25 mouse cellular contexts compared by ENCODE assay signal in genomic region chrX:73970781-73971180, GRCm38 (mm10). TPM values are rescaled to one million over a fixed set of nuclear protein-coding genes. Genes with fewer than 3 reads are reported as not detected.
A peak's percentile ranks its signal among the peaks of the same experiment; 100 is the strongest.
DNase-seq lines count a peak whose midpoint lies in the region; ATAC-seq and TF ChIP-seq lines count a peak whose summit lies in the region.
"Had no signal": no experiment of that assay in that cellular context is flagged by ENCODE, and none has a peak within 500 bp of the region (broad histone marks: within the 10 kb centered on the region; RNA-seq: fewer than 3 reads in every experiment).

No protein-coding gene starts in this region.

- no peak overlapping the region for H3K9ac ChIP-seq in liver, embryonic 11.5 days (ENCODE audit: low read depth, low read length)
- H3K9ac ChIP-seq in liver, embryonic 14.5 days (replicated peaks), result peak overlapping the region; percentile 50
- H3K9ac ChIP-seq in liver, postnatal 0 days (replicated peaks), result no peak overlapping the region
- no peak overlapping the region for H3K9ac ChIP-seq in midbrain, embryonic 15.5 days
- H3K9ac ChIP-seq: forebrain, embryonic 13.5 days; forebrain, postnatal 0 days; heart, embryonic 13.5 days; hindbrain, embryonic 14.5 days had no signal

- ATAC-seq in liver, embryonic 11.5 days (replicated peaks; ENCODE audit: low FRiP score), result 0 out of 2 replicates have a peak, but pooled peaks have one; percentile 24
- peak; percentile 36 for ATAC-seq in liver, embryonic 14.5 days (ENCODE audit: insufficient read depth)
- ATAC-seq in liver, postnatal 0 days, result no peak
- no peak for ATAC-seq in midbrain, embryonic 15.5 days (replicated peaks)
- ATAC-seq: activated CD4-positive, CD25-positive, alpha-beta regulatory T cell, adult 4 months; CD4-positive, CD25-positive, alpha-beta regulatory T cell, adult 4 months; forebrain, embryonic 13.5 days; forebrain, postnatal 0 days had no signal

- peak overlapping the region; percentile 35 for H3K4me3 ChIP-seq in erythroblast, embryonic 14.5 days (replicated peaks)
- no peak overlapping the region for H3K4me3 ChIP-seq in liver, embryonic 11.5 days (ENCODE audit: low read depth, low read length)
- no peak overlapping the region for H3K4me3 ChIP-seq in liver, embryonic 14.5 days (ENCODE audit: insufficient read depth in 1 of 2, low read depth in 2 of 2, low read length in 2 of 2)
- no peak overlapping the region for H3K4me3 ChIP-seq in liver, postnatal 0 days (ENCODE audit: low read depth, low read length)
- no peak overlapping the region for H3K4me3 ChIP-seq in midbrain, embryonic 15.5 days
- H3K4me3 ChIP-seq: forebrain, embryonic 10.5 days; forebrain, embryonic 13.5 days; heart, adult 2 months; heart, embryonic 10.5 days; heart, embryonic 13.5 days had no signal

- peak overlapping the region; percentile 22 for H3K4me2 ChIP-seq in liver, embryonic 11.5 days
- H3K4me2 ChIP-seq in liver, embryonic 14.5 days (ENCODE audit: low read depth), result peak overlapping the region; percentile 75
- peak overlapping the region; percentile 22; the same call in 1 of the 2 replicates for H3K4me2 ChIP-seq in liver, postnatal 0 days (ENCODE audit: low read depth, low read length)
- H3K4me2 ChIP-seq in midbrain, embryonic 15.5 days, result no peak overlapping the region
- H3K4me2 ChIP-seq: forebrain, embryonic 13.5 days; heart, embryonic 13.5 days; hindbrain, embryonic 14.5 days had no signal

- no peaks in the 10 kb centered on the region for H3K36me3 ChIP-seq in erythroblast, embryonic 14.5 days (ENCODE audit: control insufficient read depth)
- H3K36me3 ChIP-seq in liver, embryonic 11.5 days (ENCODE audit: control insufficient read depth, insufficient read depth, low read length), result no peaks in the 10 kb centered on the region
- H3K36me3 ChIP-seq in liver, embryonic 14.5 days (replicated peaks; ENCODE audit: control insufficient read depth, insufficient read depth, low read depth), result no peaks in the 10 kb centered on the region
- H3K36me3 ChIP-seq in liver, postnatal 0 days (replicated peaks; ENCODE audit: insufficient read depth, low read length), result no peaks in the 10 kb centered on the region
- H3K36me3 ChIP-seq in midbrain, embryonic 15.5 days (replicated peaks), result no peaks in the 10 kb centered on the region
- H3K36me3 ChIP-seq: forebrain, embryonic 10.5 days; heart, embryonic 10.5 days; heart, embryonic 13.5 days had no signal

- no peak for TF ChIP-seq CTCF in liver, embryonic 14.5 days (IDR thresholded peaks at IDR 0.05; ENCODE audit: low read depth)
- TF ChIP-seq CTCF in liver, postnatal 0 days (IDR thresholded peaks at IDR 0.05; ENCODE audit: low read depth), result no peak

- no peak for DNase-seq in liver, embryonic 11.5 days (ENCODE audit: low spot score)
- peak in 1 of 3 experiments; percentile 61 for DNase-seq in liver, embryonic 14.5 days (ENCODE audit: low read depth in 3 of 3, low spot score in 3 of 3)
- DNase-seq in liver, postnatal 0 days, result no peak
- no peak for DNase-seq in cerebellum, postnatal 4 days (ENCODE audit: low spot score in 2 of 2)
- no peak for DNase-seq in heart, adult 11 months
- DNase-seq in spleen, postnatal 14 days (ENCODE audit: low spot score in 2 of 2), result no peak
- DNase-seq: adrenal gland, adult 8-10 months; adrenal gland, postnatal 25 days; cerebellum, adult 11-12 months; cerebellum, adult 8-10 months; cerebellum, postnatal 14 days; forebrain, postnatal 0 days; gastrocnemius, postnatal 25 days; heart, adult 2 months; heart, postnatal 14 days; heart, postnatal 4 days had no signal

- H3K4me1 ChIP-seq in erythroblast, embryonic 14.5 days (ENCODE audit: control insufficient read depth), result peaks cover 55% of the 10 kb centered on the region
- peaks cover 6% of the 10 kb centered on the region for H3K4me1 ChIP-seq in liver, embryonic 11.5 days (replicated peaks; ENCODE audit: control insufficient read depth, insufficient read depth, low read length)
- peaks cover 26 to 30% of the 10 kb centered on the region in 2 experiments for H3K4me1 ChIP-seq in liver, embryonic 14.5 days (replicated peaks; ENCODE audit: control insufficient read depth in 2 of 2, insufficient read depth in 2 of 2, low read length in 1 of 2)
- peaks cover 9% of the 10 kb centered on the region for H3K4me1 ChIP-seq in liver, postnatal 0 days (ENCODE audit: insufficient read depth)
- no peaks in the 10 kb centered on the region for H3K4me1 ChIP-seq in midbrain, embryonic 15.5 days
- H3K4me1 ChIP-seq: heart, embryonic 10.5 days; heart, embryonic 13.5 days had no signal

- peak overlapping the region; percentile 84 for H3K27ac ChIP-seq in liver, embryonic 11.5 days (ENCODE audit: low read depth, low read length)
- H3K27ac ChIP-seq in liver, embryonic 14.5 days, result peak overlapping the region; percentile 88
- peak overlapping the region; percentile 99 for H3K27ac ChIP-seq in liver, postnatal 0 days (ENCODE audit: low read depth)
- H3K27ac ChIP-seq in midbrain, embryonic 15.5 days, result no peak overlapping the region
- H3K27ac ChIP-seq: forebrain, embryonic 10.5 days; forebrain, embryonic 13.5 days; heart, adult 2 months; heart, embryonic 10.5 days; heart, embryonic 13.5 days; hindbrain, embryonic 14.5 days had no signal

- TF ChIP-seq EP300 in liver, embryonic 14.5 days (IDR thresholded peaks at IDR 0.05; ENCODE audit: low read depth), result peak; percentile 76
- peak; percentile 85 for TF ChIP-seq EP300 in liver, postnatal 0 days (IDR thresholded peaks at IDR 0.05; ENCODE audit: low read depth)

- H3K9me3 ChIP-seq in erythroblast, embryonic 14.5 days (ENCODE audit: control insufficient read depth, low read length), result peaks cover 17% of the 10 kb centered on the region
- no peaks in the 10 kb centered on the region for H3K9me3 ChIP-seq in liver, embryonic 11.5 days (ENCODE audit: control insufficient read depth, low read length)
- H3K9me3 ChIP-seq in liver, embryonic 14.5 days (ENCODE audit: control insufficient read depth, low read length), result no peaks in the 10 kb centered on the region
- no peaks in the 10 kb centered on the region for H3K9me3 ChIP-seq in liver, postnatal 0 days (ENCODE audit: low read length)
- no peaks in the 10 kb centered on the region for H3K9me3 ChIP-seq in midbrain, embryonic 15.5 days
- H3K9me3 ChIP-seq: forebrain, embryonic 10.5 days; forebrain, embryonic 13.5 days; heart, embryonic 10.5 days; heart, embryonic 13.5 days had no signal

- H3K27me3 ChIP-seq in erythroblast, embryonic 14.5 days (ENCODE audit: control insufficient read depth), result peaks cover 11% of the 10 kb centered on the region
- peaks cover 9% of the 10 kb centered on the region for H3K27me3 ChIP-seq in liver, embryonic 11.5 days (replicated peaks; ENCODE audit: control insufficient read depth, insufficient read depth, low read length)
- no peaks in the 10 kb centered on the region for H3K27me3 ChIP-seq in liver, embryonic 14.5 days (ENCODE audit: control insufficient read depth, insufficient read depth, low read length)
- H3K27me3 ChIP-seq in liver, postnatal 0 days (ENCODE audit: insufficient read depth, low read length), result no peaks in the 10 kb centered on the region
- H3K27me3 ChIP-seq in midbrain, embryonic 15.5 days (replicated peaks), result no peaks in the 10 kb centered on the region
- H3K27me3 ChIP-seq: forebrain, embryonic 13.5 days had no signal

RNA-seq across cellular contexts. Expression of gene Hcfc1, which starts 4.6 kb away (rescaled TPM):
- 13.7 and 22.5 TPM in 2 replicates for polyA plus RNA-seq in erythroblast, embryonic 14.5 days (2012)
- 68.6 and 72.8 TPM in 2 replicates for polyA plus RNA-seq in liver, embryonic 11.5 days (2014; fragmentation: Nextera tagmentation; extraction: Ambion mirVana)
- 28.9 and 33.2 TPM in 2 replicates for polyA plus RNA-seq in liver, embryonic 14.5 days (2012; rRNA removed)
- 35.1 and 42.8 TPM in 2 replicates for polyA plus RNA-seq in liver, embryonic 14.5 days (2014; fragmentation: Nextera tagmentation; extraction: Ambion mirVana)
- polyA plus RNA-seq in liver, postnatal 0 days (2015; fragmentation: Nextera tagmentation; extraction: Ambion mirVana), result 14.6 and 16.4 TPM in 2 replicates
- polyA plus RNA-seq in midbrain, embryonic 15.5 days (2015; fragmentation: Nextera tagmentation; extraction: Ambion mirVana), result 52.6 and 54.0 TPM in 2 replicates

RNA-seq across cellular contexts. Expression of gene Renbp, which starts 40.1 kb away (rescaled TPM):
- 0.91 and 3.1 TPM in 2 replicates for polyA plus RNA-seq in erythroblast, embryonic 14.5 days (2012)
- polyA plus RNA-seq in liver, embryonic 11.5 days (2014; fragmentation: Nextera tagmentation; extraction: Ambion mirVana), result 30.3 and 32.5 TPM in 2 replicates
- 7.3 and 10.4 TPM in 2 replicates for polyA plus RNA-seq in liver, embryonic 14.5 days (2012; rRNA removed)
- polyA plus RNA-seq in liver, embryonic 14.5 days (2014; fragmentation: Nextera tagmentation; extraction: Ambion mirVana), result 13.7 and 14.8 TPM in 2 replicates
- 22.3 and 22.6 TPM in 2 replicates for polyA plus RNA-seq in liver, postnatal 0 days (2015; fragmentation: Nextera tagmentation; extraction: Ambion mirVana)
- polyA plus RNA-seq in midbrain, embryonic 15.5 days (2015; fragmentation: Nextera tagmentation; extraction: Ambion mirVana), result 10.9 and 11.1 TPM in 2 replicates

RNA-seq across cellular contexts. Expression of gene Naa10, which starts 49.0 kb away (rescaled TPM):
- 17.2 and 21.3 TPM in 2 replicates for polyA plus RNA-seq in erythroblast, embryonic 14.5 days (2012)
- polyA plus RNA-seq in liver, embryonic 11.5 days (2014; fragmentation: Nextera tagmentation; extraction: Ambion mirVana), result 210 TPM in 2 replicates
- polyA plus RNA-seq in liver, embryonic 14.5 days (2012; rRNA removed), result 64.1 and 73.0 TPM in 2 replicates
- 81.1 and 81.3 TPM in 2 replicates for polyA plus RNA-seq in liver, embryonic 14.5 days (2014; fragmentation: Nextera tagmentation; extraction: Ambion mirVana)
- 48.9 and 51.8 TPM in 2 replicates for polyA plus RNA-seq in liver, postnatal 0 days (2015; fragmentation: Nextera tagmentation; extraction: Ambion mirVana)
- 84.8 and 86.9 TPM in 2 replicates for polyA plus RNA-seq in midbrain, embryonic 15.5 days (2015; fragmentation: Nextera tagmentation; extraction: Ambion mirVana)

RNA-seq across cellular contexts. Expression of gene Arhgap4, which starts 49.1 kb away (rescaled TPM):
- 0.27 and 0.38 TPM in 2 replicates for polyA plus RNA-seq in erythroblast, embryonic 14.5 days (2012)
- 10.2 and 12.9 TPM in 2 replicates for polyA plus RNA-seq in liver, embryonic 11.5 days (2014; fragmentation: Nextera tagmentation; extraction: Ambion mirVana)
- polyA plus RNA-seq in liver, embryonic 14.5 days (2012; rRNA removed), result 7.2 and 7.8 TPM in 2 replicates
- 3.5 and 4.9 TPM in 2 replicates for polyA plus RNA-seq in liver, embryonic 14.5 days (2014; fragmentation: Nextera tagmentation; extraction: Ambion mirVana)
- 5.1 and 5.2 TPM in 2 replicates for polyA plus RNA-seq in liver, postnatal 0 days (2015; fragmentation: Nextera tagmentation; extraction: Ambion mirVana)
- 4.0 and 4.6 TPM in 2 replicates for polyA plus RNA-seq in midbrain, embryonic 15.5 days (2015; fragmentation: Nextera tagmentation; extraction: Ambion mirVana)

RNA-seq across cellular contexts. Expression of gene Irak1, which starts 52.9 kb away (rescaled TPM):
- 16.2 and 16.9 TPM in 2 replicates for polyA plus RNA-seq in erythroblast, embryonic 14.5 days (2012)
- 51.8 and 61.0 TPM in 2 replicates for polyA plus RNA-seq in liver, embryonic 11.5 days (2014; fragmentation: Nextera tagmentation; extraction: Ambion mirVana)
- polyA plus RNA-seq in liver, embryonic 14.5 days (2012; rRNA removed), result 19.9 and 20.2 TPM in 2 replicates
- polyA plus RNA-seq in liver, embryonic 14.5 days (2014; fragmentation: Nextera tagmentation; extraction: Ambion mirVana), result 15.5 and 17.0 TPM in 2 replicates
- polyA plus RNA-seq in liver, postnatal 0 days (2015; fragmentation: Nextera tagmentation; extraction: Ambion mirVana), result 17.9 and 18.7 TPM in 2 replicates
- polyA plus RNA-seq in midbrain, embryonic 15.5 days (2015; fragmentation: Nextera tagmentation; extraction: Ambion mirVana), result 44.0 and 48.7 TPM in 2 replicates

Comparison
In these comparisons a context has a peak if more than half of its experiments do, and no peak if none do; other contexts are left out.
1. ATAC-seq: peak in liver, embryonic 11.5 days (single experiment) and liver, embryonic 14.5 days (single experiment); none in liver, postnatal 0 days (single experiment) and midbrain, embryonic 15.5 days (single experiment).